Mouse (Mus musculus) urinary bladder, postnatal 10 days (tissue): ENCODE measurements around the gene Fam227a.
"Not testable (repeated sequence)": the region's sequence is repeated elsewhere in the genome, so short reads cannot be mapped to it uniquely, and the experiment has no call there.

ENCODE experiments used
- DNase-seq: peaks from one replicate; pipeline ENCODE4 v3.0.0; 2022; ENCODE audit warnings: low spot score

The Fam227a gene

DNA sequence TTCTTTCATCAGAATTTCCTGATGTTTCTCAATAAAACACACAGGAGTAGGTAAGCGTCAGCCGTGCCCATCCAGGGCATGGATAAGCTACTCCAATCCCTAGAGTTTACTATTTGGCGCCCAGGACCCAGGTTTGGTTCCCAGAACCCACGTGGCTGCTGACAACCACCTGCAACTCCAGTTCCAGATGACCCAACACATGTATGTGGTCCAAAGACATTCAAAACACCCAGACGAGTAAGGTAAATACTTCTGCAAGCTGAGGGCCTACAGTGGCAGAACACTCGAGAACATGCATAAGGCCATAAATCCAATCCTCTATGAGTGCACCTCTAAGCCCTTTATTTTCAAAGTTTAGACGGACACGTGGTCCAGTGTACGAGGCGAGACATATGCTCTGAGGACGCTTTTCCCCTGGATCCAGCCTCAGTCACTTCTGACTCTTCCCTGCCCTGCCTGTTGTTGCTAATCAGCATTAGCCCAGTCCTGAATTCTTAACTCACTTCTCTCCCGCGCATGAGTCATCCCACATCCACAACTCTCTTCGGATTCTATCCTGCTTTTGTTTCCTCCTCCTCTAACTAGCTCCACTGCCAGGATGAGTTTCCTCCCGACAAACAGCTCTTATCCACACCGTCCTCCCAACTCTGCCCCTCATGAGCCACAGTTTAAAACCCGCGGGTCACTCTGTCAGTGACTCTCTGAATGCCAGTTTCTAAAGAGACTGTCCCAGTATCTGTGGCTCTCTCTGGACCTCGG, 25.1 kb upstream of the Fam227a start:
- no peak for DNase-seq

DNA sequence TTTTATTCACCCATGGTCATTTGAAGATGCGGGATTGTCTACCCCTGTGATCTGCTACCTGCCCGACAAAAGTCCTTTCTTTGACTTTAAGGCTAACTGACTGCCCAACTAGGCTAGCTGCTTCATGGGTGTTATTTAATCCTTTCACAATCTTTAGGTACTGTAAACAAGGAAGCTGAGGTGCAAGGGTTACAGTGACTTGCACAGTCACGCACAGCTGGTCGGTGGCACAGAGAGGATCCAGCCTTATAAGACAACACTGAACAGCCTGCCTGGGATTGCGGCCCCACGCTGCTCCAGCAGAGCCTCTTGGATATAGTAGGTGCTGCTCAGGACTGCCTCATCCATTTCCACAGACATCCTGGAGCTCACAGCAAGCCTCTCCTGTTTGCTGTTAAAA, 24.4 kb upstream of the Fam227a start:
- DNase-seq: no peak

DNA sequence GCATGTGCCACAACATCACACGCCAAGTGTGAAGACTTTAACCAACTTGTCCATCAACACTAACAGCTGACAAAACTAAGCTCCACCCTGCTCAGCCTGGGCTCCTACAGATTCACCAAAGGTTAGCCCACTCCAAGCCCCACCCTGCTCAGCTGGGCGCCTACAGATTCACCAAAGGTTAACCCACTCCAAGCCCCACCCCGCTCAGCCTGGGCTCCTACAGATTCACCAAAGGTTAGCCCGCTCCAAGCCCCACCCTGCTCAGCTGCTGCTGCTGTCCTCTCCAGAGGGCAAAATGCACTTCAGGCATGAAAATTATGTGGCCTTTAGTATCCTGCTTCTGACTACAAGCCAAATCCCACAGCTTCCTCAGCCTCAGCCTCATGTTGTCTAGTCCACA, 23.2 kb upstream of the Fam227a start:
- DNase-seq: no peak

GRCm38 (mm10) chr15:79677936-79678335, 19.2 kb upstream of the Fam227a start:
- DNase-seq: no peak

DNA sequence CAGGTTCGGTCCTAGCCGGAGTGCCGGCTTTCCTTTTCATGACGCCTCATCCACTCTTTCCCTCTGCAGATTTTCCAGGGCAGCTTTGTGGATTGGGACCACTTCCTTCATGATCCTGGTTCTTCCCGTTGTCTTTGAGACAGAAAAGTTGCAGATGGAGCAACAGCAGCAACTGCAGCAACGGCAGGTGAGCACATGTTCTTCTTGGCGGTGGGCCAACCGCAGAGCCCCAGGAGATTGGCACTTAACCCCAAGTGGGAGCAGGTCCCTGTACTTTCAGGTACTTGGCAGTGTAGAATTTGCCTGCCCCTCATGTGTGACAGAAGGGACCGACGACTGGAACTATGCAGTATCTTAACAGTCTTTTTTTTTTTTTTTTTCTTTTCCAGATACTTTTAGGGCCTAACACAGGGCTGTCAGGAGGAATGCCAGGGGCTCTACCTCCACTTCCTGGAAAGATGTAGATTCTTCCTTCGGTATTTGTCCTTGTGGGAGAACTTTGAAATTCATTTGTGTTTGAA, 13.1 kb upstream of the Fam227a start:
- not testable (repeated sequence) for DNase-seq

GRCm38 (mm10) chr15:79670972-79671299, 12.2 kb upstream of the Fam227a start:
- no peak for DNase-seq

- peak; percentile 47 for DNase-seq
Observed at GRCm38 (mm10) chr15:79670249-79670971, 11.7 kb upstream of the Fam227a start, which contains the start of gene Tomm22. Gene Tomm22, plus strand, starts transcription at chr15:79670861.

DNA sequence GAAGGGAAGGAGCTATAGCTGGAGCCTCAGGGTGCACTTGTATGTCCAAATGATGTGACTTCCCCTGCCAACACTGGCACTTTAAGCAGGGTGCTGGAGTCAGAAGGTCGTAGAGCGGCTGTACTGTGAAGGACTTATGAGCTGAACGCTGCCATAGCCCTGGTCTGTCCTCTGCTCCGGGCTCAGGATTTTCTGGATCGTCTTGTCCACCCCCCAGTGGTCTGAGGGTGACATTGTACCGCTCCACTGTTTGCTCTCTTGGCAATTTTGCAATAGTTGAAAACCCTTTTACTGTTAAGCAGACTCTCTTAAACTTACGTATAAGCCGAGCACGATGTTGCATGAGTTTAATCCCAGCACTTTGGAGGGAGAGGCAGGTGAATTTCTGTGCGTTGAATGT, 10.4 kb upstream of the Fam227a start:
- no peak for DNase-seq

DNA sequence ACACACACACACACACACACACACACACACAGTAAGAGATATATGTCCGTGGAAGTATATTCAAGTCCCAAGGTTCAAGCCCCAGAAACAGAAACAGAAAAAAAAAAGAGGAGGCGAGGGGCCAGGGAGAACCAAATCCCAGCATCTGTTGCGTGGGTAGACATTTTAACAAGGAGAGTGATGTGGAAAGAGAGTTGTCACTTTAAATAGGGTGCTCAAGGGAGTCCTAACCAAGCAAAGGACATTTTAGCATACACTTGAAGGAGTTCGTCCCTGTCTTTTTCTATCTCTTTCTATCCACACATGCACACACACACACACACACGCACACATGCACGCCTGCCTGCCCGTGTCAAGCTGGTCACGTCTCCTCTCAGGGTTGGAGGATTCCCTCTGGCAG, 5.9 kb upstream of the Fam227a start:
- no peak for DNase-seq

- DNase-seq: no peak
Observed at GRCm38 (mm10) chr15:79661852-79662251, 3.1 kb upstream of the Fam227a start.

- peak; percentile 48 for DNase-seq
Observed at GRCm38 (mm10) chr15:79657837-79658530, 772 bp downstream of the Fam227a start.

- no peak for DNase-seq
Observed at GRCm38 (mm10) chr15:79656451-79656850, 2.3 kb downstream of the Fam227a start.

DNA sequence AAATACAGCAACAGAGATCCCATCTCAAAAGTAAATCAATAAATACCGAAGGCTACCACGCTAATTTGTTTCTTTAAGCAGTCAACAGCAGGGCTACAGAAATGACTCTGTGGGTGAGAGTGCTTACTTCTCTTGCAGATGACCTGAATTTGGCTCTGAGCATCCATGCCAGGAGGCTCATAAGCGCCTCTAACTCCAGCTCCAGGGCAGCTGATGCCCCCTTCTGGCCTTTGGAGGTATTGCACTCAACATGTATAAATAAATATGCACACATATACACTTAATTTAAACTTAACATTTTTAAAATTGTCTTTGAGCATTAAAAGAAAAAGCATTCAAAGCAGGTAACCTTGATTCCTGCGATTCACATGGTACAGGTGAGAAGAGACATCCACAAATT, 7.3 kb downstream of the Fam227a start:
- no peak for DNase-seq

GRCm38 (mm10) chr15:79650569-79650968, 8.2 kb downstream of the Fam227a start:
- DNase-seq: no peak

- DNase-seq: no peak
Observed at GRCm38 (mm10) chr15:79648130-79648529, 10.6 kb downstream of the Fam227a start.

- no peak for DNase-seq
Observed at GRCm38 (mm10) chr15:79645483-79645882, 13.3 kb downstream of the Fam227a start.

GRCm38 (mm10) chr15:79641135-79641817, 17.5 kb downstream of the Fam227a start:
- DNase-seq: no peak

GRCm38 (mm10) chr15:79630471-79630870, 28.3 kb downstream of the Fam227a start:
- no peak for DNase-seq

DNA sequence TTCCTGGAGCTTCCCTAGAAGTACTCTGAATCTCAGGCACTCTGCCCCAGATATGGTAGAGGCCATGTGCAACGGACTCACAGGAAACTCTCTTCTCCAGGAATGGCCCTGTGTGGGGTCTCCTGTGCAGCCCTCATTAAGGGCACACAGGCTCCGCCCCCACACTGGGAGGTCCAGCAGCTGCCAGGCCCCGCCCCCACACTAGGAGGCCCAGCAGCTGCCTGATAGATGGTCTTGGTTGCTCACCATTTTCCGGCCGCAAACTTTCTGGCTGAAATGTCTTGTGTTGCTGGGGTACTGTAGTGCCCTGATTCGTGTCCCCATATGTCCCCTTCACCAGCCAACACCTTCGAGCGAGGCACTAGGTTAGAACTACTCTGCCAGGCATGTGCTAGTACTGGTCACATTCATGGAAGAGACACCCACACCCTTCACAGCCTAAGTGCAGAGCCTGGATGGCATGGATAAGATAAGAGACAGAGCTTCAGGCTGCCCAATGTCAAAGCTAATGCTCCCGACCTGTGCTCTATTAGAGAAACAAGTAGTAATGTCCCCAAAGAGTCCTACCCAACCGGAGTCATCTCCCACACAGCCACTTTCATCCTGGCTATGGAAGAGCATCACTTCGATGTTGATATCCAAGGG, 38.9 kb downstream of the Fam227a start:
- no peak for DNase-seq

GRCm38 (mm10) chr15:79618456-79618855, 40.3 kb downstream of the Fam227a start:
- DNase-seq: no peak

DNA sequence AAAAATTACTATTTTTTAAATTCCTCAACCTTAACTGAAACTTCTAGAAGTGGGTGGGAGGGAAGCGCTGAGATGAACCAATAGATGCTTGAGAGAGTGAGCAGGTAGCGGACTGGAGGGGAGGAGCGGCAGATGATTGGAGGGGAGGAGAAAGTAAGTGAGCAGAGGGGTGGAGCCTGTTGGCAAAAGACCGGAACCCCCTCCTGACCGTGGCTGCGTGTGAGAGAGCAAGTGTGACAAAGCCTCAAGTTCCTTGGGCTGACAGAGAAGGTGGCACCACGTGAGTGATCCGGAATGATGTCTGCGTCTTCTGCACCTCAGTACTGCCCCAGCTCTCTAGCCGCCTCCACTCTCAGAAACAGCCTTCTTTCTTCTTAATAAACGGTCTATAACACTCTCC, 41.6 kb downstream of the Fam227a start:
- no peak for DNase-seq

GRCm38 (mm10) chr15:79616729-79617128, 42.0 kb downstream of the Fam227a start:
- no peak for DNase-seq
